Mouse (Mus musculus): ENCODE data around the gene Pi4kb.
A peak's percentile ranks its signal among the peaks of the same experiment; 100 is the strongest.
"Not testable (repeated sequence)": the region's sequence is repeated elsewhere in the genome, so short reads cannot be mapped to it uniquely, and the experiment has no call there.

Gene Pi4kb

GRCm38 (mm10) chr3:94974528-94975422 is at the start of gene Pi4kb:
Gene Pi4kb (plus strand): TSS chr3:94974731.
- peak; percentile 97 for DNase-seq (ENCODE audit: low read depth, low spot score)

- DNase-seq (ENCODE audit: low read depth, low spot score), result not testable (repeated sequence)
Observed at GRCm38 (mm10) chr3:94926301-94926736, 48.2 kb upstream of the Pi4kb start.

- not testable (repeated sequence) for DNase-seq (ENCODE audit: low read depth, low spot score)
Observed at GRCm38 (mm10) chr3:94928979-94929378, 45.6 kb upstream of the Pi4kb start.

- not testable (repeated sequence) for DNase-seq (ENCODE audit: low read depth, low spot score)
Observed at GRCm38 (mm10) chr3:94930386-94931266, 43.9 kb upstream of the Pi4kb start.

GRCm38 (mm10) chr3:94931427-94932082 is 43.0 kb upstream of the Pi4kb start:
- not testable (repeated sequence) for DNase-seq (ENCODE audit: low read depth, low spot score)

GRCm38 (mm10) chr3:94932279-94932678 is 42.3 kb upstream of the Pi4kb start:
- not testable (repeated sequence) for DNase-seq (ENCODE audit: low read depth, low spot score)

- no peak for DNase-seq (ENCODE audit: low read depth, low spot score)
Observed at GRCm38 (mm10) chr3:94932809-94933564, 41.5 kb upstream of the Pi4kb start, which contains the start of gene Selenbp1. Gene Selenbp1 (plus strand): TSS chr3:94933056.

GRCm38 (mm10) chr3:94933604-94934003 is 40.9 kb upstream of the Pi4kb start:
- not testable (repeated sequence) for DNase-seq (ENCODE audit: low read depth, low spot score)

- DNase-seq (ENCODE audit: low read depth, low spot score), result not testable (repeated sequence)
Observed at GRCm38 (mm10) chr3:94934564-94934963, 40.0 kb upstream of the Pi4kb start.

GRCm38 (mm10) chr3:94935332-94935731 is 39.2 kb upstream of the Pi4kb start:
- DNase-seq (ENCODE audit: low read depth, low spot score), result not testable (repeated sequence)

- not testable (repeated sequence) for DNase-seq (ENCODE audit: low read depth, low spot score)
Observed at GRCm38 (mm10) chr3:94936147-94936546, 38.4 kb upstream of the Pi4kb start.

GRCm38 (mm10) chr3:94937194-94937593 is 37.3 kb upstream of the Pi4kb start:
- DNase-seq (ENCODE audit: low read depth, low spot score), result not testable (repeated sequence)

GRCm38 (mm10) chr3:94940033-94940432 is 34.5 kb upstream of the Pi4kb start:
- not testable (repeated sequence) for DNase-seq (ENCODE audit: low read depth, low spot score)

GRCm38 (mm10) chr3:94942211-94942967 is 32.1 kb upstream of the Pi4kb start:
- DNase-seq (ENCODE audit: low read depth, low spot score), result not testable (repeated sequence)

GRCm38 (mm10) chr3:94943706-94944105 is 30.8 kb upstream of the Pi4kb start:
- DNase-seq (ENCODE audit: low read depth, low spot score), result not testable (repeated sequence)

- DNase-seq (ENCODE audit: low read depth, low spot score), result peak; percentile 57
Observed at GRCm38 (mm10) chr3:94948066-94948614, 26.4 kb upstream of the Pi4kb start.

GRCm38 (mm10) chr3:94949645-94950044 is 24.9 kb upstream of the Pi4kb start:
- DNase-seq (ENCODE audit: low read depth, low spot score), result peak; percentile 22

- peak; percentile 88 for DNase-seq (ENCODE audit: low read depth, low spot score)
Observed at GRCm38 (mm10) chr3:94952806-94953205, 21.7 kb upstream of the Pi4kb start.

- no peak for DNase-seq (ENCODE audit: low read depth, low spot score)
Observed at GRCm38 (mm10) chr3:94953384-94953763, 21.2 kb upstream of the Pi4kb start.
